Mouse (Mus musculus) kidney, adult 9 months (tissue): Measurements from ENCODE around the gene Gm20503.
A peak's percentile ranks its signal among the peaks of the same experiment; 100 is the strongest.

Source experiments
- DNase-seq: peaks from one replicate; pipeline ENCODE4 v3.0.0; 2022

The Gm20503 gene

GRCm38 (mm10) chr4:59007974-59008373 is 5.0 kb downstream of the Gm20503 start:
- no peak for DNase-seq

GRCm38 (mm10) chr4:59009186-59009585 is 6.2 kb downstream of the Gm20503 start:
- DNase-seq = no peak

GRCm38 (mm10) chr4:59009696-59010095 is 6.7 kb downstream of the Gm20503 start:
- DNase-seq = no peak

GRCm38 (mm10) chr4:59011446-59011845 is 8.4 kb downstream of the Gm20503 start:
- no peak for DNase-seq

GRCm38 (mm10) chr4:59015181-59015580 is 12.2 kb downstream of the Gm20503 start:
- no peak for DNase-seq

GRCm38 (mm10) chr4:59016922-59017321 is 13.9 kb downstream of the Gm20503 start:
- no peak for DNase-seq

- DNase-seq = no peak
These were observed 31.4 kb downstream of the Gm20503 start for GRCm38 (mm10) chr4:59034325-59034917.

- peak; percentile 43 for DNase-seq
These were observed 32.1 kb downstream of the Gm20503 start, which contains the start of gene Gng10 for GRCm38 (mm10) chr4:59034918-59035785. TSS of gene Gng10 (plus strand) at chr4:59035088.

GRCm38 (mm10) chr4:59035786-59036350 is 32.9 kb downstream of the Gm20503 start:
- no peak for DNase-seq

- DNase-seq = peak; percentile 76
These were observed 33.6 kb downstream of the Gm20503 start for GRCm38 (mm10) chr4:59036490-59037127.

- no peak for DNase-seq
These were observed 34.5 kb downstream of the Gm20503 start for GRCm38 (mm10) chr4:59037525-59037924.

GRCm38 (mm10) chr4:59040397-59041287 is 37.6 kb downstream of the Gm20503 start:
- DNase-seq = no peak

- no peak for DNase-seq
These were observed 40.1 kb downstream of the Gm20503 start for GRCm38 (mm10) chr4:59043074-59043473.

GRCm38 (mm10) chr4:59043891-59044290 is 40.9 kb downstream of the Gm20503 start:
- DNase-seq = no peak

GRCm38 (mm10) chr4:59047222-59047621 is 44.2 kb downstream of the Gm20503 start:
- DNase-seq = no peak

GRCm38 (mm10) chr4:59051081-59051480 is 48.1 kb downstream of the Gm20503 start:
- no peak for DNase-seq

- DNase-seq = no peak
These were observed 54.9 kb downstream of the Gm20503 start for GRCm38 (mm10) chr4:59057929-59058328.

- no peak for DNase-seq
These were observed 59.5 kb downstream of the Gm20503 start for GRCm38 (mm10) chr4:59062526-59062925.

GRCm38 (mm10) chr4:59069276-59069675 is 66.3 kb downstream of the Gm20503 start:
- no peak for DNase-seq

GRCm38 (mm10) chr4:59083430-59083829 is 80.4 kb downstream of the Gm20503 start:
- DNase-seq = no peak

GRCm38 (mm10) chr4:59089391-59089790 is 86.4 kb downstream of the Gm20503 start:
- DNase-seq = no peak
